Mouse (Mus musculus): ENCODE results near the gene Vav2.

Vav2 gene

DNA sequence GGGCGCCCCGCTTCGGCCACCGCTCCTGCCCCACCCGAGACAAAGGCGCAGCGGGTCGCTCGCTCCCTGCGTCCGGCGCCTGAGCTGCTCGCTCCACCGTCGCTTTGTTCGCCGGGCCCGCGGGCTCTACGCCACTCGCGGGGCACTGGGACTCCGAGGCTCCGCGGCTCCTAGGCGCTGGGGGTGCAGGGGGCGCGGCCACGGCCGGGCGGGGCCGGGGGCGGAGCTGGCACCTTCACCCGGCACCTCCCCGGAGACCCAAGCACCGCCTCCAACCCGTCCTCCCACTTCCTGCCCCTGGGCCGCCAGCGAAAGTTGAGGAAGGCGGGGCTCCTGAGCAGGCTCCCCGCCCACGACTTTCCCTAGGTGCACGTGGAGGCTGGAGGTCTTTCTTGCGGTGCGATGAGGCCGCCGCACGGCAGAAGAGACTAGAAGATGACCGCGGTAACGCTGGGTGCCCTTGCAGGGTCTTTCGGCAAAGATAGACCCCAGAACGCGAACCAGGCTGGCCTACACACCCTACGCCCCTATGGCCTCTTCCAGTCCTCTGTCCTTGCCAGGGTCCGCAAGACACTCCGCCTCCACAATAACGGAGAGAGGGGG, at the start of gene Vav2:
Gene Vav2, minus strand, starts transcription at position 179 of the 603 bp plus-strand sequence.
- DNase-seq, result peak; percentile 76

DNA sequence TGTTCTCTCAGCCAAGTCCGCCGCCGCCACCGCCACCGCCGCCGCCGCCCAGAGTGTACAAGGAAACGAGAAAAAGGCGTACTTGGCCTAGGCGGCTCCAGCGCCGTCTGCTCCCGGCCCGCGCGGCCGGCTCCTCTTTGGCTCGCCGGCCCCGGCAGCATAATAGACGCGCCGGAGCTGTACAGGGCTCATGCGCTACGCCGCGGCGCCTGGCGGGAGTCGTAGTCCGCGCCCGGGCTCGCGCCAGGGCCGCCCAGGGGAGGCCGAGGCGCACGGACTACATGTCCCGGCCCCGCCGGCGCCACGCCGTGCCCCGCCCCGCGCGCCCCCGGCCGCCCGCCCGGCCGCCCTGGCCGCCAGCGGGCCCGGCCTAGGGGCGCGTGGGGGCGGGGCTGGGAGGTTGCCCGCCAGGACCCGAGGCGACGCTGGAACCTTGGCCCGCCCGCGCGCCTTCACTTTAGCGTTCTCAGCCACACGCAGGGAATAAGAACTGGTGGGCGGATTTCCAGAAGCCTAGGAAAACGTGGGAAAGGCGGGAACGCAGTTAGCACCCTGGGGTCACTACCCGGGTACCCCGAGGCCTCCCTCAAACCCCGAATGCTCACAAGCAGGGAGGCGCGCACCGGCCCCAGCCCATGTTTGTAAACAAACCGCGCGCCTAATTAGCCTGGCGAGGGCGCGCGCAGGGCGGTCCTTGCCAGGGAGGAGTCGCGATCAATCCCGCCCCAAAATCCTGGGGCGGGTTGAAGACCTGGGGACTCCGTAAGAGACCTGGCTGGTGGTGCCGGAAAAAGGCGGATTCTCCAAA, 48.9 kb upstream of the Vav2 start:
- peak; percentile 90 for DNase-seq

DNA sequence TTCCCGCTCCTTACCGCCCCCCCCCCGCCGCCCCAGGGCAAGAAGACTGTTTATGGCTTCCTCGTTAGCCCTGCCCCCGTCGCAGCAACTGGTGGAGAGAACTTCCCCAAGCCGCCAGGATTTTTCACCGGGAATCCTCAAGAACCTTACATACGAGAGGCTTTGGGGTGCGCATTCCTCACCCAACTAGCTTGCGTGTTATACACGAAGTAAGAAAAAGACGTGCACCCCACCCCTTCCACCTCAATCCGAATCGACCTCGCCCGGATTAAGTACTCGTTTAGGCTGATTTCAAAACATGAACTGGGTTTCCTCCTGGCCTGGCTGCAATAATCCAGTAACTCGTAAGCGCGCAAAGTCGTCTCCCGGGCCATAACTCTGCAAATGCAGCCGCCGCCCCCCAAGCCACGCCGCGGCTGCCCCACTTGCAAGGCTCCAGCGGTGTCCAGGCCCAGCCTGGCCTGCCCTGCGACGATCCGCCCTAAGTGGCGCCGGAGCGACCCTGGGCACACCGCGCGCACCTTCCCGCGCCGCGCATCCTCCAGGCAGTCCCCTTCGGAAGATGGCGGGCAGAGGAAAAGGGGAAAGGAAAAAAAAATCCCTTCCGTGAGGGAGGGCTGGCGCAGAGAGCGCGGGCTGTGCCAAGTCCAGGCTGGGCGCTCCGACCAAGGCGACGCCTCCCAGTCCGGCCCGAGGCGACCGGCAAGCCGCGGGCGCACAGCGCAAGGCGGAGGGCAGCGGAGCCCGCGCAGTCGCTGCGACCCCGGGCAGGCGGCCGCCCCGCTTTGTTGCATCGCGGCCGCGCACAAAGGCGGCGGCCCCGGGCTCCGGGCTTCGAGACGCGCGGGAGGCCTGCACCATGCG, 48.0 kb upstream of the Vav2 start:
- DNase-seq, result peak; percentile 38

DNA sequence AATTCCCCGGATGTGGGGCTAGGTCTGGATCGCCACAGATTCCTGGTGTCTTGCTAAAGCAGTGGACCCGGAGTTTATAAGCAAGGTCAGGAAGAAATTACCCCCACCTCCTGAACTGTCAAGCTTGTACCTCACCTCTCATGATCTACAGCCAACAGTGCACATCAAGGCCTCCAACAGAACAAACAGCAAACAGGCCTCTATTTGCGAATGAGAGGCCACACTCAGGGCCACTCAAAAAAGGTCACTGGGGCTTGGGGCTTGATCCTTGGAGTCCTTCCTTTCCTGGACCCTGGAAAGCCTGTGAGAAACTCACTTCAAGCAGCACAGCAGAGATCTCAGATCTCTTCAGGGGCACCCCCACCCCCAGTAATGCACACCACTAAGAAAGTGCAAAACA, 47.1 kb upstream of the Vav2 start:
- DNase-seq, result no peak

DNA sequence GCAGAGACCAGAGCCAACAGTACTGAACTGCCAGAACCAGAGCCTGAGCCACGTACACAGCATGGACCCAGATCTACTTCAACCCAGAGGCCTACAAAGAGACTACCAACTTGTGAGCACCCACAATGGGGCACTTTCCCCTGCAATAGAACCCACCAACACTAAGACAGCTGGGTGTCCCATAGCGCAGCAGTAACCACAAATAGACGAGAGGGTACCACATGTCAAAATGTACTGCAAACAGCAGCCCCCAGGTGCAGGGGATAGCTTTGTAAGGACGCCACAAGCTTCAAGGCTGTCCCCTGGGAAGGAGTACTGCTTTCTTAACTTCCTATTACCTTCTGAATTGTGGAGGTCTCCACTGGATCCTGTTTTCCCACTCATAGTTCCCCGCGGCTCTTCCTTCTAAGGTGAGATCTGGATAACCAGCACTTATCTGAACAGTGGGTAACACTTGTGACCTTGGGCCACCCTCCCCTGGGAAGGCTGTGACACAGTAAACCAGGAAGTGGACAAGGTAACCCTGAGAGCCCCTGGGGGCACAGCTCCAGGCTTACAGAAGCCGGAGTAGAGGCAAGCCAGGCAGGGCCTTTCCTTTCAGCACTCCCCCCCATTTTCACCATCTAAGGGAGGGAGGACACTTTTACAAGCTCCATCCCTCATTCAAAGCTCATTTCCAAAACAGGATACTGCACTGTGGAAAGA, 46.4 kb upstream of the Vav2 start:
- no peak for DNase-seq

DNA sequence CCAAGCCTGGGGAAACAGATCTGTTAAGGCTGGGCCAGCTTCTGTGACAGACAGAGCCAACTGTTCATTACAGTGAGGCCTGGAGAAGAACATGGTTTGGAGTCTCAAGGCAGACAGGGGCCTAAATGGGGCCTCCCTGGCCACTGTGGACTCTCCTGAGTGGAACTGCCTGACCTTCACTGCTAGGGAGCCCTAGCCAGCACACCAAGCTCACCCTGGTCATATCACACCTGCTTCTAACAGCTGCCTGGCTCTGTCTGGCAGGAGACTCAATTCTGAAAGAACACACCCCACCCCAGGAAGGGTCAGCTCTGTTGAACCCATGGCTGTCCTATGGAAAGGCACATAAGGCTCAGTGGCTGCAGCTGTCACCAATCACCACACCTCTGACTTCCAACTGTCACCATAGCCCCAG, 44.3 kb upstream of the Vav2 start:
- no peak for DNase-seq

DNA sequence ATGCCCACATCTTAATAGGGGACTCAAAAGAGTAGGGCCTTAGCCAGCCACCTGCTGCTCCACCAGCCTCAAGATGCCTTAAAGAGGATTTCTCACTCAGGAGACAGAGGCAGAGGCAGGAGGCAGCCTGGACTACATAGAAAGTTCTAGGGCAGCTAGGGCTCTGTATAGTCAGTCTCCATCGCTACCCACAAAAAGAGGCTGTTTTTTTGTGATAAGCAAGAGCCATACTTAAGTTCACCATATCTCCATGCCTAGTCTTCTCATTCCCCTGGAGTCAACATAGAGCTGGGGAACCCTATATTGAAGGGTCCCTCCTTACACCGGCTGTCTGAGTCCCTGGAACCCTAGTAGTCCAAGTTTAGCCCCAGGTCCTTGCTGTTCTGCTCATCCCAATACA, 43.7 kb upstream of the Vav2 start:
- no peak for DNase-seq

DNA sequence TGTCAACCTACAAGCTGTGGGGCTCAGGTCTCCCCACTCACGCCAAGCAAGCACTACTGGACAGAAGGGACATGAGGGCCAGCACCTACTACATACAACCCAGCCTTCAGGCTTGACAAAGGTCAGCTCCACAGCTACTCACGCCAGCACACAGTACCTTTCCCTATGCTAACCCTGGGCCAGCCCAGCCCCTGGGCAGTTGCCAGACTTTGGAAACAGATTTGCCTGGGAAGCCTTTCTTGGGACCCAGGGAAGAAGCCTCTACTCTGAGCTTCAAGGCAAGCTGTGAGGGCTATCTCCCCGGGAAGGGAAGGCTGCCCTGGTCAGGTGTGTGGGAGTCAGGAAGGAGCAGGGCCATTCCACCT, 43.1 kb upstream of the Vav2 start:
- DNase-seq, result no peak

DNA sequence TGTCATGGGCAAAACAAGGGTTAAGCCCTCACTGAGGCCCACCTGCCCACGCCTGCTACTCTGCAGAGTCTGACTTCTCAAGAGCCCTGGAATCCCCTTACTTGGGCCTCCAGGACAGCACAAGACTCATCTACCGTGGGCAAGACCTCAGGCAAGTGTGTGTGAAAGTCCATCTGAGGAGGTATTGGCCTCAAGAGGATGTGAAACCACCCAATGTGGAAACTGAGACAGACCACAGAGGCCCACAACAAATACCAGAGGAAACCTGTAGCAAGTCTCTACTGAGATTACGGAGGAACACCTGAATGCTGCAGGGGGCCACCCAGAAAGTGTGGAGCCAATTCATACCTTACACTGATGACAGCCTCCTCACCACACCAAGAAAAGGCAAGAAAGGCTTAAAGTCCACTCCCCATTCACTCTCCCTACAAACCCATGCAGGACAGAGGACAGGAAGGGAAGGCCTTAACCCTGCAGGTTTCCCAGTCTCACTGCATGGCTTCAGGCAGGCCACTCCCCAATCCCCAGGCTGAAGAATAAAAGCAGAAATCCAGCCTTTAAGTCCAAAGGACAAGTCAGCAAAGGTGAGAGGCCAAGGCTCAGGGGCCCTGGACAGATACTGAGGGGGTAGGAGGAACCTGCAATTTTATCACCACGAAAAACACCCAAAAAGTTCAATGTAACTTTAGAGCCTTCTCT, 42.6 kb upstream of the Vav2 start:
- no peak for DNase-seq

DNA sequence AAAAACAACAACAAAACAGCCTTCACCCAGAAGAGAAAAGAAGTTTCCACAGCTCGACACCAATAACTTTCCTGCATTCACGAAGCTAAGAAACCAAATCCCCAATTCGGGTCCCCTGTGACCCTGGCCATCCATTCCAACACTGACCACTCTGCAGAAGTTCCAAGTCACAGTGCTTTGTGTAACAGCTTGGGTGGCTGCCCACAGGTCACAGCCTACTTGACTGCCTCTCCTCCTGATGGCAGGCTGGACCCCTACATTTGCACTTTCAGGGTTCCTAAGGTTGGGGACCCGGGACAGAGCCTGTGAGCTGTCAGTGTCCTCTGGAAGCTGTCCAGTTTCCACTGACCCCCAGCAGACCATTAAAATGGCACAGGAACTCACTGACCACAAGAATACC, 36.1 kb upstream of the Vav2 start:
- DNase-seq, result no peak

DNA sequence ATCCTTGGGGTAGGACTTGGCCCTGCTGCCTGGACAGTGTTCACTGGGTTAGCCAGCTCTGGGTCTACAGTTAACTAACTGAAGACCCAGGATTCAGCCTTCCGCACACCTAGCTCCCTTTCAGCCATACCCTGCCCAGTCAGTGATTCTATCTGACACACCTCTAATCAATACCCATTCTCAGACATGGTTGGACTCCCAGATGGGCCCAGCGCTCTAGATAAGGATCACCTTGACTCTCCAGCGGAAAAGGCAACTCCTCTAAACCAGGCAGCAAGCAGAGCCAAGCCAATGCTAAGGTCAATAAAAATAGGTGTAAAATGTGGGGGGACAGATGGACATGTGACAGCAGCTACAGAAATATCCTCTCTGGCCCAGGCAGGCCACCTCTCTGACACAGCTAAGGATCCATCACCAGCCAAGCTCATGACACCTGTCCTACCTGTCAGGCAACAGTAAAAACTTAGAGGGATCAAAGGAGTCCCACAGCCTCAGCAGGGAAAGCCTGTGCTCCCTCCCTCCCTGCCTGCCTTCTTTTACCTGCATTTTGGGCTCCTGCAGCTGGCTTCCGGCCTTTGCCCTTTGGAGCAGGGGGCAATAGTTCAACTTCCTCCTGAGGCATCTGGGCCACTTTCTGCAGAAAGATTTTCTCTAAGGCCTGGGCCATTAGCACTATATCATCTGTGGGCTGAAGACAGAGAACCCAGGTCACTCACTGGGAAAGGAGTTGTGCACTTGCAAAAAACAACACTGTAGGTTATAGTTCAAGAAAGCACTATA, 35.2 kb upstream of the Vav2 start:
- DNase-seq, result no peak

DNA sequence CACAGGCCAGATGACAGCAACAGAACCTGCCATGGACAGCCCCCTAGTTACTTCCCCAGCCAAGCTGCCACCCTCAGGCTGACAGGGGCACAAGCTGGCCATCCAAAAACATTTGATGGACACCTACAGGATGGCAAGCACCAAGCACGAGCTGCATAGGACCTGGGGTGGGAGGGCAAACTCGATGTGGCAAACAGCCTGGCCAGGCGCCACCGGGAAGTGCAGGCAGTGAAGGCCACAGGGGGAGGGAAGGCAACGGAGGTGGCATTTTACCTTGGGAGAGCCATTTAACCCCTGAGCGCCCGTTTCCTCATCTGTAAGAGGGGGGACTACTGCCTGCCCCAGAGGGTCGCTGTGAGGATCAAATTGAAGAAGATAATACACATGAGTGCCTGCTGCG, 33.8 kb upstream of the Vav2 start:
- DNase-seq, result no peak

DNA sequence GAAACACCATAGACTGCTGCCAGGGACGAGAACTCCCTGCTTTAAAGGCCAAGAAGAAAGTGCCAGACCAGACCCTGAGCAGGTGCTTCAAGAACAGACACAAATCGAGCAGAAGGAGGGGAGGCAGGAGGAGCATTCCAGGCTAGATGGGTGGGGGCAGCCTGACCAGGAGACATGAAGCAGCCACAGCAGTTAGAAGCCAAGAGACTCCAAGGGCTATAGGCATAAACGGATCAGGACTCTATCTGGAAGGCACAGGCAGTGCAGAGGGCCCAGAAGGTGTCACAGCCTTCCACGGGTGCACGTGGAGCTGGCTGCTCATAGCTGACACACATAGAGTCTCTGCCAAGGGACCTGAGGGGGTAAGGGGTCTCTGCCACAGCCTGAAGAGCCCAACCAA, 33.3 kb upstream of the Vav2 start:
- no peak for DNase-seq

DNA sequence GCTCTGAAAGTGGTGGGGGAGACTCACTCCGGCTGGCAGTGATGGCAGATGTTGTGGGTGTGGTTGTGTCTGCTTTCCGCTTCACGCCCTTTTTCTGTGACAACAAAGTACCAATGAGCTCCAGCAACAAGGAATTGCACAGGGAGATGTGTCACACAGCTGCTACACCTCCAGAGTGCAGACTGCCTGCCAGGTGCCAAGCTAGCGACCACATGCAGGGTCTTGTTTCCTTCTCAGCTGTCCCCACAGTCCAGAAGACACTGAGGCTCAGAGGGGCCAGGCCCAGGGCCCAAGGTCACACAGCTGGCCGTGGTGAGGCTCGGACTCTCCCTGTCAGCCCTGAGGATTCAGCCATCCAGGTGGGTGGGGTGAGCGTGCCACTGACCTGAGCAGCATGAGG, 32.9 kb upstream of the Vav2 start:
- no peak for DNase-seq

DNA sequence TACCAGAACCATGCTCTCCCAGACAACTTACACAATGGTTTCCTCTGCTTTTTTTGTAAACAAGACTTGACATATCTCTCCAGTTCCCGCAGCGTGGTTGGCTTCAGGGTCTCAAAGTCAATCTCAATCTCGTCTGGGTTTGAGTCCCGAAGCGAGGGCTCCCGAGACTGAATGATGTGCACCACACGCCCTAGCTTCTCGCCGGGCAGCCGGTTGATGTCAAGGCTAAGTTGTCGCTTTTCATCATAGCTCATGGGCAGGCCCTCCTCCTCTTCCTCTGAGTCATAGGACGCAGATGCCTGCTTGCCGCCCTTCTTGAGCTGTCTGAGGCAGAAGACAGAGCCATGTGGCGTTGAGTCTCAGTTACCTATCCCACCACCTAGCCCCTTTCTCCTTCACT, 23.4 kb upstream of the Vav2 start:
- DNase-seq, result no peak

DNA sequence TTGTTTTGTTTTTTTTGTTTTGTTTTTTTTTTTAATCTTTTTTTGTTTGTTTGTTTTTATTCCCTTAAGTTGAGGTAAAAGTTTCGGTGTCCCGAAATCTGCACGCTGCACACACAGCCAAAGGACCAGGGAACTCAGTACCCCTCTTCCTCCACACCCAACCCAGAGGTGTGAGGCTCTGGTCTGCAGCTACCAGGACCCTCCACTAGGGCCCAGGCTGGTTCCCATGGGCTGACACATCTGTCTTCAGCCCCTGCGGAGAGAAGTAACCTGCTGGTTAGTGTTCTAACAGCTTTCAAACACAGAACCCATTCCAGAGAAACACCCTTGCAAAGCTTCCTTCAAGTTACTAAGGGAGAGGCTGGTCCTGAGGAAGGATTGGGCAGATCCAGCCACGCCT, 20.9 kb upstream of the Vav2 start:
- no peak for DNase-seq

DNA sequence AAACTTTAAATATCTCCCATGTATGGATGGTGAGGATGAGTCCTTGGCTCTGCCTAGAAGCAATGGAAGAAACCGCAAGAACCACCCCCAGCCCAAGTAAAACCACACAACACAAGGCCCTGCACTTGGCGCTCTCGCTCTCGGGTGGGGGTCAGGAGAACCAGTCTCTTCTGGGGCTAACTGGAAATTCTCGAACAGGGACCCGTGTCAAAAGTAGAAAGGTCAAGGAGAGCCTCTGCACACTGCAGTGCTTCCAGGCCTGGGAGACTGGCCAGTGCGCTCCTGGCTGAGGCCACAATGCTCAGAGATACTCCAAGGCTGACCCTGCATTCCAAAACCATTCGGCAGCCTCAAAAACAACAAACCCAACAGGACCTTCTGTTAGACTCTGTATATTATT, 20.0 kb upstream of the Vav2 start:
- no peak for DNase-seq

DNA sequence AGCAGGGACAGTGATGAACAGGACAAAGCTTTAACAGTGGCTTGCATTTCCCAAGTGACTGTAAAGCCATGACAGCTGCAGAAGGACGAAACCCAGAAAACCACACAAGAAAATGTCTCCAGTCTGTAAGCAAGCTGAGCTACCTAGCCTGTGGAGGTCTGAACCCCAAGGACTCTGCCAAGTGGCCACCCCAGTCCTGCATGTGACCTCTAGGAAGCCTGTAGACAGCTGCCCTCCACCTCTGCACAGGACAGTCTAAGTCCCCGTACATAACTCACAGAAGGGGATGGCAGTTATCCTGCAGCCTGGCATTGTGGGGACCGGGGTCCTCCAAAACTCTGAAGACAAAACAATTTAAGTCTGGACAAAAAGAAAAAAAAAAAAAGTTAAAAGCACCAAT, 19.1 kb upstream of the Vav2 start:
- no peak for DNase-seq

DNA sequence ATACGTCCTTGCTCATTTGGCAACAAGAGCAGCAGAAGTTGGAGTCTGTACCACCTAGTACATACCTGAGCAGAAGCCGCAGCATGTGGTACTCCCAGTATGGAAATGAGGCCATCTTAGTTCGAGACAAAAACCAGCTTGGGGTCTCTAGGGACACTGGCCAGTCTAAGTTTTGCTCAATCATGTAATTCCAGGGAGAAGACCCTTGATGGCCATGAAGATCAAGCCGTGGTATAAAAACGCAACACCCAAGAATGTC, 16.5 kb upstream of the Vav2 start:
- DNase-seq, result no peak

DNA sequence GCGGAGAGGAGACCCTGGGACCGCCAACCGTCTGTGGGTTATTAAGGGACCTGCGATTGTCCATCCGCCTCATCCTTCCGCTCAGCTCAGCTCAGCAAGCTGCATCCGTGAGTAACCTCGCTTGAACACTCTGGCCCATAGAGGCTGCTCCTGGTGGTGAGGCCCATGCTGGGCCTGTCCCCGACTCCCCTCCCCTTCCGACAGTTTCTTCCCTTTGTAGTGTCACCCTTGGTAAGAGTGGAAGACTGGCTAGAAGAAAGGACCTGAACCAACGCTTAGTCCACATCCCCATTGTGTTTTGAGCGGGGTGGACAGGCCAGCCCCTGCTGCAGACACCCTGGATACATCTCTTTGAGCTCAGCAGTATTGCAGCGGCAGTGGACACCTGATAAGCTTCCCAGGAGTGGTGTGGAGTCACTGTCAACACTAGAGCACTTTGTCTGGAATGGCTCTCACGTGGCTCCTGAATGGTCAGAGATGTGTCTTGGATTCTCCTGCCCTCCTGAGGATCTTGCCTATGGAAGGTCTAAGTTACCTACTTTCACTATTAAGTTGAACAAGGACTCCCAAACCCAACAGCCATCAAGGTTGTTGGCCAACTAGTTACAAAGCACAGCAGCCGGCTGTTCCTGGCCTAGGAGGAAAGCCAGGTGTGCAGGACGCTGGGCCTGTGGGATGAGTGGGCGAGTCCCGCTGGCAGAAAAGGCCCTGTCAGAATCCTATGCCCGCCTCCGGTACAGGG, 16.0 kb upstream of the Vav2 start:
- no peak for DNase-seq

All from right cerebral cortex, postnatal 14 days (tissue).